Mouse (Mus musculus) c-Kit-positive CD71-negative TER-119-negative erythroid progenitor cells, embryonic 14.5 days (primary cell): ENCODE measurements at regions not wholly inside any gene's neighbourhood (a gene's known extent, or its start where the extent isn't known, plus 50 kb on each side); places are given as distances from the start of the nearest gene placed in this dataset.

Source experiments
- DNase-seq: peaks from one replicate; pipeline ENCODE4 v3.0.0-alpha.2; 2013; ENCODE audit warnings: low read depth

DNA sequence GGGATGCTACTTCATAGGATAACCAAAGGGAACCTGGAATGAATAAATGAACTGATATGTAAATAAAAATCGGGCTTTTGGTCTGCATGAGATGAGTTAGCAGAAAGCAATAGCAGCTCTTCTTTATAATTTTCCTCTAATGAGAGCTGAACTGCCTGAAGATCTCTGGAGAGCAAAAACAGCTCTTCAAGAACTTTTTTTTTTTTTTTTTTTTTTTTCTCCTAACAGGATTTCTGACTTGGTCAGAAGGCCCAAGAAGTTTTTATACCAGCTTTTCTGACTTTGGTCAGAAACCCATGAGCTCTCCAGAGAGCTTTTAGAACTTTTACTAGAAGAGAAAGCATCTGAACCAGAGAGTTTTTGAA is 79.6 kb upstream of the Ptprk start:
- no peak for DNase-seq

DNA sequence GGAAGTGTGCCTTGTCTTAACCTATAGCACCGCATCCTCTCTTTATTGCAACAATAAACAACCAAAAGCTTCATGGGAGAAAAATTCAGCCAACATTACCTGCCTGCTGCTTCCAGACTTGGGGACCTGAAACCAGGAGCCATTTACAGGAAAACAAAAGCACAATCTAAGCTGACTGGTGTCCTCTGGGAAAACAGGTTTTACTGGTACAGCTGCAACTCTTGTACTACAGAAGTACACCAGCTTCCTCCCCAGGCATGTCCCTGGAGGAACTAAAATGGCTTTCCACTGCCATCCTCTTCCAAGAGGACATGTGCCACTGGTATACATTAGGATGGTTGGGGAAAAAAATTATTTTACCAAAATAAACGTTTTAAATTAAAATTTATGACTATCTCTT is 63.9 kb upstream of the Ptprk start:
- no peak for DNase-seq

DNA sequence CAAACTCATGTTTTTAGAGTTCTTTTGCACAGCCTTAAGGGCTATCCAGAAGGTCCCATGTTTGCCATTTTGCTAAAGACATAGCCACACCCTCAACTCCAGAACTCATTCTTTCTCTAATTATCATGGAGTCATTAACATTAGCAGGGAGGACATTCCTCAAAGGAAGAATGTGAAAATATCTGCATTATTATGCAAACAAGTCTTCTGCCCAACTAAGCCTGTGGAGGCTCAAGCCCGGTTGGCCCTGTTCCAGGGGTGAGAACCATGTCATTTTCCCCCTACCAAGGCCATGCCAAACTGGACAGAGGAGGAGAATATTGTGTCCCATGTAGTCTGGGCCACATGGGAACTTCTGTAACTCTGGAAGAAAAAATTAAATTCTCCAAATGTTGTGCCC is 62.5 kb upstream of the Ptprk start:
- no peak for DNase-seq

DNA sequence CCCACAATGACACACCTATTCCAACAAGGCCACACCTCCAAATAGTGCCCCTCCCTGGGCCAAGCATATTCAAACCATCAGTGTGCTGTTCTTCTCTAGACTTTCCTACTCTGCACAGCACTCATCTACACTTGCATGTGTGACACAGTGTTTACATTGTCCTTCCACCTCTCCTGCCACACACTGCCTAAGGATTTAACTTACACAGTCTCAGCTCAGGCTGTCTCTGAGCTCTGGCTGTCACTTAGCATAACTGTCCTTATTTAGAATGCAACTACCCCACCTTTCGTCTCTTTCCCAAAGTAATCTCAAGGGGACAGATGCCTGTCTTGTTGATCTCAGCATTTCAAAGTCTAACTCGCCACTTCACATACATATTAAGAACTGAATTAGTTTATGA is 61.2 kb upstream of the Ptprk start:
- no peak for DNase-seq

DNA sequence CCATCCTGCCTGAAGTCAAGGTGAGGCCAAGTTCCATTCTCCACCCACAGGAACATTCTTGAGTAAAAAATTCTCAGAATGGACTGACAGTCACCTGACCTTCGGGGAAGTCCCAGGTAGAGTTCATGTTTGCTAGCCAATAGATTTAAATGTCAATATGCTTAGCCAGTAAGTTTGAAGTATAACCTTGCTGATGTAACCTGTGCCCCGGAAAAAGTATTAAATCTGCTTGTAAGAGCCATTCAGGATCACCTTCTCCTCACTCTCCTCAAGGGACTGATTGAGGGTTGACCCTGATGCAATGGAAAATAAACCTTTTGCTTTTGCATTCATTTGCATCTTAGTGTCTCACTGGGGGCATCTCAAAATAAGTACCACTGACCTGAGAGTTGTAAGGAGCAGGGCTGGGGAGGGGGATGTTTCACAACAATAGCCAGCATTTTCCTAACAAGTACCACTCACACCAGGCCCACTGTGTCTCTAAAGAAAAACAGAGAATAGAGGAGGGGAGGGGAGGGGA is 60.3 kb upstream of the Ptprk start:
- no peak for DNase-seq
